Mouse (Mus musculus): ENCODE measurements at regions not wholly inside any gene's neighbourhood (a gene's known extent, or its start where the extent isn't known, plus 50 kb on each side); places are given as distances from the start of the nearest gene placed in this dataset.

DNA sequence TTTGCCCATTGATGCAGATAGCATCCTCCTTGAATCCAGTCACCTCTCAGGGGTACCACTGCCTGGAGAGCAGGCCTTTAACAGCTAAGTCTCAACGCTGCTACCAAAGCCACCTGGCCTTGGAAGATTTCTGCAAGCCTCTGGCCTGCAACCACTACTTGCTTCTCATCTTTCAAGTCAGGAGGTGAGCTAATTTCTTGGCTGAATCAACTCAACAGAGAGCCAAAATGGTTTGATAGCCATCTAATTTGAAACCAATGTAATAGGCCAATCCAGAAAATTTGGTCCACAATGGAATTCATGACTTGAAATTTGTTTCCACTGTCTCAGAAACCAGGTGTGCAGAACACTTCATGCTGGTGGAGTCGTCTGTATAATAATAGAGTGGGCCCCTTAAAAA is 260.0 kb upstream of the Zfp637 start:
- 82% methylated on average over 2 of the region's 2 CpGs for WGBS
- Histone ChIP-seq H3K4me3 (no peak overlapping the region), H3K27me3 (ENCODE audit: insufficient read depth, poor library complexity, severe bottlenecking) (no peaks in the 10 kb centered on the region), H3K4me1 (replicated peaks) (no peaks in the 10 kb centered on the region), H3K9me3 (no peaks in the 10 kb centered on the region), H3K36me3 (no peaks in the 10 kb centered on the region), H3K27ac (no peak overlapping the region)
- DNase-seq (ENCODE audit: low spot score): peak; percentile 1

DNA sequence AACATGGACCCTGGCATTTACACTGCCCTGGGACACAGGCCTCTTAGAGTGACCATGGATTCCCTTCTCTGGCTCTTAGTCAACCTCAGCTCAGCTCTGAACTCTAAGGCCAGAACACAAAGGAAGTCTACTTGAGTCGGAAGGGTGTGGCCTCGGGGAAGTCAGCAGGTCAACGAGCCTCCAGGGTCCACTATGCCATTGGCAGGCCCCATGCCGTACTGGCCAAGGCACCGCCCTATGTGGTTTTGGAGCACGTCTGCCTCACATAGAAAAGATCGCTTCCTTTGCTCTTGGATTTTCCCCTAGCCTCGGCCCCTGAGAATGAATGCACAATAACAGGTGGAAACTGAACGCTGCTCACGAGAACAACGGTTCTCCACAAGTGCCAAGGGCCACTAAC is 257.9 kb upstream of the Zfp637 start:
- Histone ChIP-seq H3K9me3 (no peaks in the 10 kb centered on the region), H3K27me3 (ENCODE audit: insufficient read depth, poor library complexity, severe bottlenecking) (no peaks in the 10 kb centered on the region), H3K36me3 (no peaks in the 10 kb centered on the region), H3K4me1 (replicated peaks) (no peaks in the 10 kb centered on the region), H3K4me3 (no peak overlapping the region), H3K27ac (no peak overlapping the region)
- WGBS: 92% methylated on average over 11 of the region's 11 CpGs
- peak; percentile 0 for DNase-seq (ENCODE audit: low spot score)

DNA sequence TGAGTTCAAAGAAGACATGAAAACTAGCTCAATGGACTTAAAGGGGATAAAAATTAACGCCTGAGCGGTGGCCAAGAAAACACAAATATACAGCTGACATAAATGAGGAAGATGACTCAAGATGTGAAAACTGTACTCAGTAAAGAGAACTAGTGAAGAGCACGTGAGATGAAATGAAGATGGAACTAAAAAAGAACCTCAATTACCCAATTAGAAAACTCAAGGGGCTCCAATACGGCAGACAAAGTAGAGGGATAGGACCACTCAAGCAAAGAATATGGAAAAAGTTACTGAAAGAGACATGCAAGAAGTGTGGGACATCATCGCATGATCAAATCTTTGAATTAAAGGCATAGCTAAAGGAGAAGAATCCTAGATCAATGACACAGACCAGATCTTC is 256.4 kb upstream of the Zfp637 start:
- DNase-seq (ENCODE audit: low spot score): no peak
- 93% methylated on average over 5 of the region's 5 CpGs for WGBS
- no peaks in the 10 kb centered on the region for H3K9me3 ChIP-seq
- no peak overlapping the region for H3K27ac ChIP-seq
- no peak overlapping the region for H3K4me3 ChIP-seq
- H3K36me3 ChIP-seq: no peaks in the 10 kb centered on the region
- H3K4me1 ChIP-seq (replicated peaks): no peaks in the 10 kb centered on the region
- H3K27me3 ChIP-seq (ENCODE audit: insufficient read depth, poor library complexity, severe bottlenecking): no peaks in the 10 kb centered on the region

DNA sequence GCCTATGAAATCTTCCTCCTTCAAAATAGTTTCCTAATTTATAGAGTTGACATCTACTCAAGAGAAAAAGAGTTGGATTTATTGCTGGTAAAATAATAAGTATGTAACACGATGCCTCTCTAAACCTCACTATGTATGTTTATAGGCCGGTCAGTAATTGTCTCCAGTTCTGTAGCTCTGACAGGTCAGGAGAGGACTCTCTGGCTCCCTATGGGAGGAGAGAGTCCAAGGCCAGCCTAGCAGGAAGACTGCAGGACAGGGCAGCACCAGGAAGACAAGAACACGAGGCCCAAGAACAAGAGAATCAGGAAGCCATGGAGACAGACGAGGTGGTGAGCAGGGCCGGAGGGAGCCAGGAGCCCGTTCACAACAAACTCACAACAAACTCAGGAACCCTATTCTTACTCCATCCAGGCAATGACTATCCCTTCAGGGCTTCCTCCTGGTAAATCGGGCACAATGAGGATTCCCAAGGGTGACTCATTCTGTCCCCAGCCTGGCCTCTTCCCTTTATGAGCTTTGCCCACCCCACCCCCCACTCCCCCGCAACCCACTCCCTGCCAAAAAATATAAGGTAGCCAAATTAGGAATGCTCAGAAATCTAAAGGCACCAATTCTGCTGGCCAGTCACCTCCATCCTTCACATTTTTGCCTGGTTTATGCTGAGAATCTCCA is 244.7 kb upstream of the Zfp637 start:
- Histone ChIP-seq H3K27ac (no peak overlapping the region), H3K27me3 (ENCODE audit: insufficient read depth, poor library complexity, severe bottlenecking) (no peaks in the 10 kb centered on the region), H3K9me3 (no peaks in the 10 kb centered on the region), H3K4me3 (no peak overlapping the region), H3K36me3 (no peaks in the 10 kb centered on the region), H3K4me1 (replicated peaks) (no peaks in the 10 kb centered on the region)
- peak; percentile 1 for DNase-seq (ENCODE audit: low spot score)
- WGBS: 86% methylated on average over 8 of the region's 8 CpGs

DNA sequence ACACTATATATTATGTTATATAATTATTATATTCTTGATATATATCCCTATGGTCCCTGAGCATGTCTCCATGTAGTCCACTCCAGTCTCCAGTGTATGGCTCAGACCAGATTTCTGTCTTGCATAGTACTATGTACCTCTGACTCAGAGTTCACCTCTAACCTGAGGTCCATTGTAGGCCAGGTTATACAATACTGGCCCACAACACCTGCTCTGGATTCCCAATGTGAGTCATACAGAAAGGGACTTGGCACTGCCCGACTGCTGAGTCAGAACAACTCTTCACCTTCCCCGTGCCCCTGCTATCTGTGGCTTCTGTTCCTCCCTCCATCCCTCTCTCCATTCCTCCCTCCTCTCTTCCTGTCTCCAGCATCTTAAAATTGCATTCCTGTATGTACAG is 236.1 kb upstream of the Zfp637 start:
- no peak for DNase-seq (ENCODE audit: low spot score)
- H3K27me3 ChIP-seq (ENCODE audit: insufficient read depth, poor library complexity, severe bottlenecking): no peaks in the 10 kb centered on the region
- H3K27ac ChIP-seq: no peak overlapping the region
- no peaks in the 10 kb centered on the region for H3K36me3 ChIP-seq
- peaks cover under 1% of the 10 kb centered on the region; the same call in 1 of the 2 replicates for H3K4me1 ChIP-seq (replicated peaks)
- no peak overlapping the region for H3K4me3 ChIP-seq
- 90% methylated on average over 2 of the region's 2 CpGs for WGBS
- H3K9me3 ChIP-seq: peaks cover 8% of the 10 kb centered on the region

DNA sequence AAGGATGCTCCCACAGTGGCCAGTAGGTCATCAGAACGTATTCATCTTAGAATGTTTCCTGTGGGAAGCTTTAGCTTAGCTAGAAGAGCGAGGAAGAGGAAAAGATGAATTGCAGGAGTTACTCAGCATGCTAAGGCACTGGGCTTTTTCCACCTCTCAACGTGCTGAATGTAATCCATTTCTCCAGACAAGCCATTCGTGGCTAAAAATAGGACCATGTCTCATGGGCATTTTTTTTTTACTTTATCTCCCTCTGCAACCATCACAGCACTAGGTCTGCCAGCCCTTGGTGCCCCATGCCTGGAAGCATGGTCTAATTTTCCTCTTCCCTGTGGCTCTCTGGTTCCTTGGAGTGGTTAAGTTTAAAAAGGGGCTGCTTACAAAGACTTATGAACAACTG is 235.3 kb upstream of the Zfp637 start:
- Histone ChIP-seq H3K36me3 (no peaks in the 10 kb centered on the region), H3K9me3 (peaks cover 8% of the 10 kb centered on the region), H3K4me1 (replicated peaks) (peaks cover 6% of the 10 kb centered on the region), H3K4me3 (no peak overlapping the region), H3K27ac (no peak overlapping the region), H3K27me3 (ENCODE audit: insufficient read depth, poor library complexity, severe bottlenecking) (no peaks in the 10 kb centered on the region)
- 78% methylated on average over 4 of the region's 4 CpGs for WGBS
- no peak for DNase-seq (ENCODE audit: low spot score)

DNA sequence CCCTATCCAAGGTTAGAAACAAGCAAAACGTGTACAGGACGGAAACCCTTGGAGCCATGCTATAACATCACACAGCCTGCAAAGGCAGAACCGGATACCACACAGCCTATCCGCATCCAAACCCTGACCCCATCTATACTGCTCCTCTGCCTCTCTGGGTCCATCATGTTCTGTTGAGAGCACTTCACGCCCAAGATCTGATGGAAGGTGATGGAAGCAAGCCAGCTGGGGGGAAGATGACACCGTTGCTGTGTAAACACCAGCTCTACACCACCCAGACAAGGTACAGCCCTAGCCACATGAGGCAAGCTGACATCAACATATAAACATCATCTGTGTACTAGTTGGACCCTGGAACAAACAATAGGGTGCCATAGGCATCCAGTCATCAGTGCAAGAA is 234.8 kb upstream of the Zfp637 start:
- 91% methylated on average over 6 of the region's 6 CpGs for WGBS
- Histone ChIP-seq H3K4me3 (no peak overlapping the region), H3K27ac (no peak overlapping the region), H3K9me3 (peaks cover 8% of the 10 kb centered on the region), H3K27me3 (ENCODE audit: insufficient read depth, poor library complexity, severe bottlenecking) (no peaks in the 10 kb centered on the region), H3K36me3 (no peaks in the 10 kb centered on the region), H3K4me1 (replicated peaks) (peaks cover 6% of the 10 kb centered on the region)
- peak; percentile 0 for DNase-seq (ENCODE audit: low spot score)

DNA sequence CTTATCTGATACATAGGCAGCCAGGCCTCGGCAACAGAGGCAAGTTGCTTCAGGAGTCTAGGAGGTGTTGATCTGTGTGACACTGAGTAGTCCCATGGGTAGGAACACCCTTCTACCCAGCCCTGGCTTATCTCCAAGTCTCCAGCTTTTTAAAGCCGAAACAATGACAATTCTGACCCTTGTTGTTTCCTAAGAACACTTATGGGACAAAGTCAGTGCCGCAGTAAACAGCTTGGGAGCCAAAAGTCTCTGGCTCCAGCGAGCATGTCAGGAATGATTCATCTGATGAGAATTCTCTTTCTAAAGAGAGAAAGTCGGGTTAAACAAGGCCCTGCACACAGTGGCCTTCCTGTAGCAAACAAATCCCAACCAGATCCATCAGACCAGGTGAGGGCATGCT is 234.0 kb upstream of the Zfp637 start:
- H3K36me3 ChIP-seq: no peaks in the 10 kb centered on the region
- no peak overlapping the region for H3K4me3 ChIP-seq
- H3K9me3 ChIP-seq: peaks cover 8% of the 10 kb centered on the region
- H3K27me3 ChIP-seq (ENCODE audit: insufficient read depth, poor library complexity, severe bottlenecking): no peaks in the 10 kb centered on the region
- WGBS: 80% methylated on average over 5 of the region's 5 CpGs
- peaks cover 6% of the 10 kb centered on the region for H3K4me1 ChIP-seq (replicated peaks)
- peak; percentile 0 for DNase-seq (ENCODE audit: low spot score)
- no peak overlapping the region for H3K27ac ChIP-seq

DNA sequence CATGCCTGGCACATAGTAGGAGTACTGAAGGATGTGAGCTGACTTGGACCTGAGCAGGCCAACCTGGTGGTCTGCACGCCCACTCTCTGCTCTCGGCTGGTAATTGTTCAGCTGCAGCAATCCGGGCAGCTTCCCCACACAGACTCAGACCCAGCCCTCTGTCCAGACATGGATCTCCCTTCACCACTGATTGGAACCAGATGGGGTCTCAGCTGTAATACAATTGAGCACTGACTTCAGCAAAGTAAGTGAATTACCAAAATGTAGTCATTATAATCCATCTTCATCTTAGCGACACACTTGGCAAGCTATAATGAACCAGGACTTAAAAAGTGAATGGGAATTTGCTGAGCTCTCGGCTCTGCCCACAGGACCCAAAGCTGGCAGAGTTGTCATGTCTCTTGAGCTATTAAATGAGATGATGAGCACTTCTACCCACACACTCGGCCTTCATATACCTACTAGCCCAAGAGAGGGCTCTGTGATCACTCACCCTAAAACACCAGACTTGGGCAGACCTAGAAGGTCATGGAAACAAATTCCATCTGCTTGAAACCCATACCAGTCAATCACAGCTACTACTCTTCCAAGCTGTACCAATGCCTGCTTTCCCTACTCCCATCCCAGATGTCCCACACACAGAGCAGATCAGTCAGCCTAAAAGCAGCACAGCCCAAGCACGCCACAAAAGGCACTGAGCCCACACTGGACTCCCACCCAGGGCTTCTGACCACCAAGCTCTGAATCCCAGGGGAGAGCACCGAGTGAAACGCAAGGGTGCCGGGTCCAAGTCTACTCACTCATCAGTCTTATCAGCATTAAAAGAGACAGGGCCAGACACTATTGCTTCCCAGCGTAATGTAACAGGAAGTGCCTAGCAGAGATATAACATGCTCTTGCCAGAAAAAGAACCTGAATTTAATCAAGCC is 231.2 kb upstream of the Zfp637 start:
- WGBS: 76% methylated on average over 11 of the region's 11 CpGs
- no peaks in the 10 kb centered on the region for H3K27me3 ChIP-seq (ENCODE audit: insufficient read depth, poor library complexity, severe bottlenecking)
- peaks cover 6% of the 10 kb centered on the region for H3K4me1 ChIP-seq (replicated peaks)
- H3K9me3 ChIP-seq: no peaks in the 10 kb centered on the region
- DNase-seq (ENCODE audit: low spot score): peak; percentile 18
- no peaks in the 10 kb centered on the region for H3K36me3 ChIP-seq
- no peak overlapping the region for H3K4me3 ChIP-seq
- peak overlapping the region; percentile 50; the same call in 1 of the 2 replicates for H3K27ac ChIP-seq

DNA sequence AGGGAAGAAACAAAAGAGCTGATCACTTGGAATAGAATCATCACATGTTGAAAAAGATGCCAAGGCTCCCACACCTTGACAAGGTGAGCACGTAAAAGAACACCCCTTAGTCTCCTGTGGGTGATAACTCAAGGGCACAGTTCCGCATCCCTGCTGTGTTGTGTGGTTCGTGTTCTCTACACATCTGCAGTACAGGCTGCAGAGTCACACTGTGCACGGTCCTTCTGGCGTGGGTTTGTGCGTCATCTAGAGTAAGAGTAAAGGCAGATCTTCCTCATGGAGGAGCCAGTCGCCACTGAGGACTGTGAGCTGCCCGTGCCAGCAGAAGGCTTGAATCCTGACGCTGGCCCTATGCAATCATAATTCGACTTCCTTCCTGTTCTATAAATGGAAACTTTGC is 229.7 kb upstream of the Zfp637 start:
- no peak overlapping the region for H3K4me3 ChIP-seq
- H3K27me3 ChIP-seq (ENCODE audit: insufficient read depth, poor library complexity, severe bottlenecking): no peaks in the 10 kb centered on the region
- no peaks in the 10 kb centered on the region for H3K36me3 ChIP-seq
- H3K4me1 ChIP-seq (replicated peaks): peaks cover 6% of the 10 kb centered on the region
- 90% methylated on average over 10 of the region's 10 CpGs for WGBS
- H3K27ac ChIP-seq: no peak overlapping the region
- H3K9me3 ChIP-seq: no peaks in the 10 kb centered on the region
- no peak for DNase-seq (ENCODE audit: low spot score)

DNA sequence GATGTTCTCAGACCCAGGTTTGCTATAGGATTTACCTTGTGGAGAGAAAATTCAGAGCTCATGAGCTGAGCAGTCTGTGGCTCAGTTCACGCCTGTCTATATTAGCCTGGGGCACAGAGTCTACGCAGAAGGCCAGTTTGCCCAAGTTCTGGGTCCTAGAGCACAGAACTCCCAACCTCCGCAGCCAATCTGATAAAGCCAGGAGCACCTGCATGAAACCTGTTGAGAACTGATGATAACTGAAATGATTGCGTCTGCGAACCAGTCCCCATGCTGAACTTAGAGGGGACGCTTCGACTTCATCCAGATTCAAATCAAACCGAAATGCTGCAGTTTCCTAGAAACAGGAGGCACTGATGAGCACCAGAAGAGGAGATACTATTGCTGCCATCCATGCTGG is 229.0 kb upstream of the Zfp637 start:
- peaks cover 6% of the 10 kb centered on the region for H3K4me1 ChIP-seq (replicated peaks)
- 95% methylated on average over 8 of the region's 8 CpGs for WGBS
- no peaks in the 10 kb centered on the region for H3K36me3 ChIP-seq
- no peaks in the 10 kb centered on the region for H3K9me3 ChIP-seq
- no peak overlapping the region for H3K4me3 ChIP-seq
- no peak overlapping the region for H3K27ac ChIP-seq
- no peaks in the 10 kb centered on the region for H3K27me3 ChIP-seq (ENCODE audit: insufficient read depth, poor library complexity, severe bottlenecking)
- DNase-seq (ENCODE audit: low spot score): no peak

DNA sequence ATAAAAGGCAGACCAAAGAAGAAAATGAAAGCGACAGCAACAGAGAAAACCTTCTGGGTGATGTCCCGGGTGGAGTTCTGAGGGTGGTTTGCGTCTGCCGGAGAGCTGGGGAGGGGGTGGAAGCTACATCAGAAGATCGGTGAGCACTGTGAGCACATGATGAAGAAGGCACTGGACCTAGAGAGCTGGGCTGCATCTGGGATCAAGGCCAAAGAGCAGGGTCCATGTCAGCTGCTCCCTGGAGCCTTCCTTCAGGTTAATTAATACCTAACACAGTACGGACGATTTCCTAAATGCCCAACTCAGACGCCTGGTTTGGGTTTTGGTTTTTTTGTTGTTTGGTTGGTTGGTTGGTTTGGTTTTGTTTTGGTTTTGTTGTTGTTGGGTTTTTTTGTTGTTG is 228.6 kb upstream of the Zfp637 start:
- no peak overlapping the region for H3K27ac ChIP-seq
- DNase-seq (ENCODE audit: low spot score): no peak
- peaks cover 6% of the 10 kb centered on the region for H3K4me1 ChIP-seq (replicated peaks)
- 82% methylated on average over 8 of the region's 8 CpGs for WGBS
- no peaks in the 10 kb centered on the region for H3K27me3 ChIP-seq (ENCODE audit: insufficient read depth, poor library complexity, severe bottlenecking)
- H3K36me3 ChIP-seq: no peaks in the 10 kb centered on the region
- no peaks in the 10 kb centered on the region for H3K9me3 ChIP-seq
- no peak overlapping the region for H3K4me3 ChIP-seq

DNA sequence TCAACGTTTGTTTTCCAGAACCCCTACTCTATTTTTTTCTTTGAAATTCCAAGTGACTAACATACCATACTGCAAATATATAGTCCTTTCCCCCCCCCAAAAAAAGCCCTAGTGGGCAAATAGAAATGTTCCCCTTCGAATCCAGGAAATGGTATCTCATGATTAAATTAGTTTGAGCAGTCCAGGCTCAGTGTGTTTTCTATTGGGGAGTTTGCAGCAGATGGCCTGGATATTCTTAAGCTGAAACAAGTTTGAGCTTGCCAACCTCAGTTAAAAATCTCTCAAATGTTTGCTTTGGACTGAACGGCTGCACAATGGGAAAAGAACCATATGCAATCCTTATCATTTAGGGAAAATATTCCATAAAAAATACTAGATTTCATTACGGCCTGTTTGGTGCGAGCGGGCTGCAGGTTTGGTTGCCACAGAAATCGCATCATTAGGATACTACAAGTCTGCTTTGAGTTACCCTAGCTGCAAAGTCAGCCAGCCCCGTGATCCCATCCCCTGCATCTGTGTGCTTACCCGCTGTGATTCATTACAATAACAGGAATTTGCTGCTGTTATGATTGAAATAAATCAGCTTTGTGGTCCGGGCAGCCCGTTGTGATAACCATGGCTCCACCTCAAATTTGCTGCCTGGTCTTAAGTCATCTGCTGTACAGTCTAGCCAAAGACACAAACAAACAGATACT is 227.2 kb upstream of the Zfp637 start:
- Histone ChIP-seq H3K4me3 (no peak overlapping the region), H3K36me3 (no peaks in the 10 kb centered on the region), H3K9me3 (no peaks in the 10 kb centered on the region), H3K27me3 (ENCODE audit: insufficient read depth, poor library complexity, severe bottlenecking) (no peaks in the 10 kb centered on the region), H3K4me1 (replicated peaks) (peaks cover 6% of the 10 kb centered on the region), H3K27ac (no peak overlapping the region)
- DNase-seq (ENCODE audit: low spot score): no peak
- 81% methylated on average over 11 of the region's 11 CpGs for WGBS
